In genomic region chr8:84990349-84990748, GRCm38 (mm10) we compare ENCODE assay signal across 8 mouse cellular contexts. TPM values are rescaled to one million over a fixed set of nuclear protein-coding genes. Genes with fewer than 3 reads are reported as not detected.
DNase-seq lines count a peak whose midpoint lies in the region; ATAC-seq and TF ChIP-seq lines count a peak whose summit lies in the region.

Gene Hook2, plus strand, starts transcription at chr8:84990603.

- intact Hi-C loops in heart, postnatal 36 days (cut with DNase I) = loop anchor here (1.0 kb wide), 1 partner anchor 15 kb away; no protein-coding TSS in a partner anchor

- H3K4me3 ChIP-seq in ES-E14 (ENCODE audit: insufficient read depth in 1 of 2, low read depth in 1 of 2, low read length in 2 of 2, poor library complexity in 1 of 2, severe bottlenecking in 1 of 2) = peak within 1 kb of the TSS; percentile 86 to 89
- H3K4me3 ChIP-seq in forebrain, embryonic 16.5 days (replicated peaks; ENCODE audit: low read length) = peak within 1 kb of the TSS; percentile 74
- H3K4me3 ChIP-seq in layer of hippocampus, adult 2 months = peak within 1 kb of the TSS; percentile 68
- peak within 1 kb of the TSS; percentile 54 for H3K4me3 ChIP-seq in lung, embryonic 14.5 days (ENCODE audit: low read depth, low read length)
- peak within 1 kb of the TSS; percentile 66 for H3K4me3 ChIP-seq in olfactory bulb, adult 2 months (ENCODE audit: insufficient read depth, low read depth, low read length)
- H3K4me3 ChIP-seq in thymus, adult 2 months (ENCODE audit: control insufficient read depth, insufficient read depth, low read length) = peak within 1 kb of the TSS; percentile 52

- H3K27ac ChIP-seq in ES-E14 (ENCODE audit: insufficient read depth, low read depth, low read length, poor library complexity, severe bottlenecking) = peak within 1 kb of the TSS; percentile 96
- H3K27ac ChIP-seq in forebrain, embryonic 16.5 days (ENCODE audit: low read length) = peak within 1 kb of the TSS; percentile 82
- peak within 1 kb of the TSS; percentile 86 for H3K27ac ChIP-seq in layer of hippocampus, adult 2 months
- H3K27ac ChIP-seq in lung, embryonic 14.5 days (ENCODE audit: low read depth) = peak within 1 kb of the TSS; percentile 82
- peak within 1 kb of the TSS; percentile 53 for H3K27ac ChIP-seq in olfactory bulb, adult 2 months (ENCODE audit: insufficient read depth, low read depth, low read length)
- 0 out of 2 replicates have a peak within 1 kb of the TSS, but pooled peaks have one; percentile 6 for H3K27ac ChIP-seq in thymus, adult 2 months (ENCODE audit: control insufficient read depth, insufficient read depth, low read length)

- DNase-seq in ES-E14 (ENCODE audit: low read depth, low spot score) = peak; percentile 98
- peak; percentile 96 for DNase-seq in cerebellum, adult 11-12 months
- peak; percentile 97 for DNase-seq in heart, postnatal 36 days
- DNase-seq in layer of hippocampus, adult 2 months (ENCODE audit: low spot score in 2 of 2) = peak; percentile 96
- DNase-seq in lung, embryonic 14.5 days = peak; percentile 99
- DNase-seq in thymus, adult 2 months = peak; percentile 96

- peak; percentile 71; the same call in 1 of the 2 replicates for TF ChIP-seq POLR2A in olfactory bulb, adult 2 months (IDR thresholded peaks at IDR 0.05; ENCODE audit: insufficient read depth, low read depth, low read length)
- no peak; the same call in 1 of the 2 replicates for TF ChIP-seq POLR2A in thymus, adult 2 months (IDR thresholded peaks at IDR 0.05; ENCODE audit: control insufficient read depth, extremely low read depth, insufficient read depth, low read length, poor library complexity)

- no peaks in the 10 kb centered on the region for H3K9me3 ChIP-seq in ES-E14 (ENCODE audit: control insufficient read depth, insufficient read depth, low read depth, low read length)
- no peaks in the 10 kb centered on the region for H3K9me3 ChIP-seq in forebrain, embryonic 16.5 days (ENCODE audit: control insufficient read depth, low read length)
- H3K9me3 ChIP-seq in lung, embryonic 14.5 days (ENCODE audit: low read depth, low read length) = no peaks in the 10 kb centered on the region

- H3K4me1 ChIP-seq in ES-E14 (ENCODE audit: control insufficient read depth in 2 of 2, insufficient read depth in 2 of 2, low read length in 2 of 2, poor library complexity in 1 of 2) = peaks cover 9 to 13% of the 10 kb centered on the region in 2 experiments
- H3K4me1 ChIP-seq in forebrain, embryonic 16.5 days (replicated peaks; ENCODE audit: control insufficient read depth, insufficient read depth, low read length) = peaks cover 25% of the 10 kb centered on the region
- H3K4me1 ChIP-seq in lung, embryonic 14.5 days (ENCODE audit: insufficient read depth) = peaks cover 14% of the 10 kb centered on the region
- H3K4me1 ChIP-seq in olfactory bulb, adult 2 months (ENCODE audit: control insufficient read depth, insufficient read depth, low read length) = peaks cover 17% of the 10 kb centered on the region
- peaks cover 14% of the 10 kb centered on the region for H3K4me1 ChIP-seq in thymus, adult 2 months (replicated peaks; ENCODE audit: control insufficient read depth, insufficient read depth, low read length)

- H3K9ac ChIP-seq in ES-E14 (ENCODE audit: insufficient read depth, low read depth, low read length, poor library complexity, severe bottlenecking) = peak within 1 kb of the TSS; percentile 97
- peak within 1 kb of the TSS; percentile 81 for H3K9ac ChIP-seq in forebrain, embryonic 16.5 days (replicated peaks; ENCODE audit: low read depth, low read length)
- peak within 1 kb of the TSS; percentile 67 for H3K9ac ChIP-seq in lung, embryonic 14.5 days

- peaks cover 15% of the 10 kb centered on the region for H3K36me3 ChIP-seq in ES-E14 (ENCODE audit: control insufficient read depth, insufficient read depth, low read length, poor library complexity, severe bottlenecking)
- no peaks in the 10 kb centered on the region for H3K36me3 ChIP-seq in forebrain, embryonic 16.5 days (ENCODE audit: control insufficient read depth, insufficient read depth)
- H3K36me3 ChIP-seq in lung, embryonic 14.5 days (ENCODE audit: insufficient read depth) = no peaks in the 10 kb centered on the region
- H3K36me3 ChIP-seq in thymus, adult 2 months (ENCODE audit: control insufficient read depth, insufficient read depth, low read length) = no peaks in the 10 kb centered on the region

- ATAC-seq in forebrain, embryonic 16.5 days = peak; percentile 89
- ATAC-seq in lung, embryonic 14.5 days (ENCODE audit: insufficient read depth) = peak; percentile 93

- in situ Hi-C loops in ES-E14 (cut with MboI; ENCODE audit: low sequenced_read_pairs in 2 of 2, unreplicated experiment in 2 of 2) = no loop called here

- 0% methylated on average over 26 of the region's 28 CpGs for WGBS in forebrain, embryonic 16.5 days
- WGBS in lung, embryonic 14.5 days = 0% methylated on average over 28 of the region's 28 CpGs
- under 1% methylated on average over 28 of the region's 28 CpGs for WGBS in olfactory bulb, adult 2 months
- WGBS in thymus, adult 2 months = under 1% methylated on average over 28 of the region's 28 CpGs

- TF ChIP-seq CTCF in layer of hippocampus, adult 2 months (conservative IDR thresholded peaks at IDR 0.05) = peak; percentile 66
- TF ChIP-seq CTCF in lung, embryonic 14.5 days (IDR thresholded peaks at IDR 0.05; ENCODE audit: low read depth) = peak; percentile 98
- TF ChIP-seq CTCF in olfactory bulb, adult 2 months (IDR thresholded peaks at IDR 0.05; ENCODE audit: insufficient read depth, low read depth, low read length) = no peak; the same call in 1 of the 2 replicates
- peak; percentile 81 for TF ChIP-seq CTCF in thymus, adult 2 months (IDR thresholded peaks at IDR 0.05; ENCODE audit: borderline replicate concordance, control insufficient read depth, extremely low read depth, insufficient read depth, low read length, poor library complexity)

- peaks cover 10% of the 10 kb centered on the region; the same call in 1 of the 2 replicates for H3K27me3 ChIP-seq in forebrain, embryonic 16.5 days (replicated peaks; ENCODE audit: control insufficient read depth, insufficient read depth, low read length)
- H3K27me3 ChIP-seq in lung, embryonic 14.5 days (ENCODE audit: insufficient read depth, low read length) = no peaks in the 10 kb centered on the region
- no peaks in the 10 kb centered on the region for H3K27me3 ChIP-seq in thymus, adult 2 months (ENCODE audit: control insufficient read depth, insufficient read depth, low read length)

- H3K4me2 ChIP-seq in forebrain, embryonic 16.5 days (ENCODE audit: low read length) = peak within 1 kb of the TSS; percentile 97
- peak within 1 kb of the TSS; percentile 98 for H3K4me2 ChIP-seq in lung, embryonic 14.5 days

TF ChIP-seq in ES-E14, 5 proteins besides CTCF, POLR2A, EP300 and RAD21:
- TF ChIP-seq ZC3H11A (IDR thresholded peaks at IDR 0.05; ENCODE audit: borderline replicate concordance, low read depth, low read length) (no peak), HCFC1 (IDR thresholded peaks at IDR 0.05; ENCODE audit: borderline replicate concordance, insufficient read depth, low read length) (0 out of 2 replicates have a peak, but pooled peaks have one; percentile 38)
TF ChIP-seq in ES-E14: peak in this region for 1.

RNA-seq across cellular contexts. Expression of gene Hook2, which starts in this region (rescaled TPM):
- 28.6 and 52.9 TPM in 2 replicates for total RNA-seq in ES-E14 (2012; rRNA removed)
- 31.3 and 39.8 TPM in 2 replicates for polyA plus RNA-seq in forebrain, embryonic 16.5 days (2015; fragmentation: Nextera tagmentation; extraction: Ambion mirVana)
- 1 to 10 TPM; 2.7 to 2.9 TPM for total RNA-seq in heart, postnatal 36 days (2021)
- 1 to 10 TPM; 9.2 to 10.0 TPM for total RNA-seq in layer of hippocampus, adult 2 months (2021)
- 15.2 and 18.0 TPM in 2 replicates for polyA plus RNA-seq in lung, embryonic 14.5 days (2014; fragmentation: Nextera tagmentation; extraction: Ambion mirVana)
- polyA plus RNA-seq in olfactory bulb, adult 2 months (2012; ENCODE audit: insufficient read depth, insufficient read length, low replicate concordance, missing spikeins) = not detected in 2 replicates
- polyA plus RNA-seq in thymus, adult 2 months (2012; rRNA removed) = 7.2 and 7.4 TPM in 2 replicates

Comparison
In these comparisons a context has a peak if more than half of its experiments do, and no peak if none do; other contexts are left out.
1. Peak in every context shown above with its lines: DNase-seq, ATAC-seq, H3K4me3 ChIP-seq and H3K27ac ChIP-seq.
2. H3K27ac ChIP-seq: peak in every context shown above with its lines; median percentile 96 in ES-E14; 86 in layer of hippocampus, adult 2 months; 82 in forebrain, embryonic 16.5 days; 82 in lung, embryonic 14.5 days; 53 in olfactory bulb, adult 2 months; 6 in thymus, adult 2 months.